In the genomic region with DNA sequence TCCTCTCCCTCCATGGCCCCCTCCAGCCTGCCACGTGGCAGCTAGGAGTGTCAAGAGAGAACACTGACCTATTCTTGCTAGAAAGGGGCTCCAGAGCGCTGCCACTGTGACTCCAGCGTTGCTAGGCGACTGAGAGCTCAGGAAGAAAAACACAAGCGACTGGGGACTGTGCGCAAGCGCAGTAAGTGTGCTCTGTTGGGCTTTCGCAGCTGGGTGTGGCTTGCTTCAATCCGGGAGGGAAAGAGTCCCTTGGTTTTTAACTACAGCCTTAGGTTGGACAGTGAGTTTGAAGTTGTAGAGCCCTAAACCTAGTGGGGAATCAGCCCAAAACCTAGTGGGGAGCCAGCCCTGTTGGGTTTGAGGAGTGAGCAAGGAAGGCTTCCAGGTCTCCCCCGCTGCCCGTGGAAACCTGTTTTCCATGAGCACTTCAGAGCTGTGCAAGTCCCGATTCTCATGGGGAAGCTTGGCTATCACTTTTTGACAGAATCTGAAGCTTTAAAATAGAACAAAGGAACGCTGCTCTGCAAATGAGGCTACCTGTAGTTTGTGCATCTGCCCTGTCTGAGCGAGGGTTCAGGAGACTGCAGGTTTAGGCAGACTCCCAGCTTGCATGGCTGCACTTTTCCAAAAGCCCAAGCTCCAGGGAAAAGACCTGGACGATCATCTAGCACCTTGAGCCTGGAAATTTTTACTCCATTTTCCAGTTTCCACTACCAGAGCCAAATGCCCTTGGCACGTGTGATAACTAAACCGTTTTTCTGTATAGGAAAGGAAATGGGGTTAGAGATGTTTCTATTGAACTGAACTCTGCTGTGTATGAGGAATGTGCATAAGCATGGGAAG, we compare ENCODE assay signal across 9 mouse cellular contexts. TPM values are rescaled to one million over a fixed set of nuclear protein-coding genes. Genes with fewer than 3 reads are reported as not detected.
DNase-seq lines count a peak whose midpoint lies in the region; ATAC-seq lines count a peak whose summit lies in the region.
"Had no signal": no experiment of that assay in that cellular context is flagged by ENCODE, and none has a peak within 500 bp of the region (broad histone marks: within the 10 kb centered on the region; RNA-seq: fewer than 3 reads in every experiment).

A gene (minus strand): TSS at position 77 of the 843 bp plus-strand sequence.

- H3K9me3 ChIP-seq in hindbrain, embryonic 12.5 days (replicated peaks): no peaks in the 10 kb centered on the region
- H3K9me3 ChIP-seq in lung, embryonic 16.5 days (ENCODE audit: control insufficient read depth, low read length): no peaks in the 10 kb centered on the region

- peaks cover 11% of the 10 kb centered on the region for H3K4me1 ChIP-seq in hindbrain, embryonic 12.5 days
- H3K4me1 ChIP-seq in lung, embryonic 16.5 days (replicated peaks; ENCODE audit: control insufficient read depth, insufficient read depth, low read length): peaks cover 4% of the 10 kb centered on the region; the same call in 1 of the 2 replicates

- DNase-seq in R1 (ENCODE audit: low read depth, low spot score): peak; percentile 99
- peak; percentile 87 for DNase-seq in cerebellum, adult 9-11 months
- peak; percentile 81 for DNase-seq in frontal cortex, postnatal 14 days (ENCODE audit: low spot score in 2 of 2)
- peak; percentile 74 to 83 for DNase-seq in layer of hippocampus, postnatal 10 days (ENCODE audit: low spot score in 2 of 2)
- peak; percentile 98 for DNase-seq in retina, embryonic 14.5 days (ENCODE audit: low spot score)
- peak; percentile 58 for DNase-seq in urinary bladder, postnatal 25 days (ENCODE audit: low spot score)

- peak; percentile 98 for ATAC-seq in hindbrain, embryonic 12.5 days (ENCODE audit: low FRiP score)
- peak; percentile 98 for ATAC-seq in lung, embryonic 16.5 days (ENCODE audit: low read depth)

- H3K4me3 ChIP-seq in hindbrain, embryonic 12.5 days: peak within 1 kb of the TSS; percentile 49
- peak within 1 kb of the TSS; percentile 48 for H3K4me3 ChIP-seq in lung, embryonic 16.5 days (ENCODE audit: low read length)

- H3K36me3 ChIP-seq in hindbrain, embryonic 12.5 days: no peaks in the 10 kb centered on the region
- H3K36me3 ChIP-seq in lung, embryonic 16.5 days (ENCODE audit: control insufficient read depth, insufficient read depth, low read length): no peaks in the 10 kb centered on the region

- no peaks in the 10 kb centered on the region for H3K27me3 ChIP-seq in hindbrain, embryonic 12.5 days
- H3K27me3 ChIP-seq in lung, embryonic 16.5 days (ENCODE audit: control insufficient read depth, insufficient read depth, low read depth, low read length): no peaks in the 10 kb centered on the region

- peak within 1 kb of the TSS; percentile 62 for H3K9ac ChIP-seq in hindbrain, embryonic 12.5 days
- H3K9ac ChIP-seq in lung, embryonic 16.5 days (ENCODE audit: low read length): peak within 1 kb of the TSS; percentile 66

- WGBS in hindbrain, embryonic 12.5 days: 10% methylated on average over 17 of the region's 17 CpGs
- WGBS in lung, embryonic 16.5 days: 3% methylated on average over 17 of the region's 17 CpGs

- peak within 1 kb of the TSS; percentile 71 for H3K4me2 ChIP-seq in hindbrain, embryonic 12.5 days (replicated peaks)
- H3K4me2 ChIP-seq in lung, embryonic 16.5 days (ENCODE audit: low read depth, low read length): peak within 1 kb of the TSS; percentile 64

- peak within 1 kb of the TSS; percentile 64; the same call in 1 of the 2 replicates for H3K27ac ChIP-seq in hindbrain, embryonic 12.5 days
- H3K27ac ChIP-seq in lung, embryonic 16.5 days (ENCODE audit: low read length): peak within 1 kb of the TSS; percentile 73
- H3K27ac ChIP-seq: macrophage had no signal

RNA-seq across cellular contexts. Expression of the gene that starts here (rescaled TPM):
- 0.26 TPM in 1 of 2 replicates, not detected in the other for polyA plus RNA-seq in hindbrain, embryonic 12.5 days (2016; fragmentation: Nextera tagmentation; extraction: Ambion mirVana)
- under 1 TPM; 0.41 to 0.89 TPM for total RNA-seq in layer of hippocampus, postnatal 10 days (2021)
- polyA plus RNA-seq in lung, embryonic 16.5 days (2015; fragmentation: Nextera tagmentation; extraction: Ambion mirVana): 0.23 and 0.31 TPM in 2 replicates
- polyA plus RNA-seq: macrophage had no signal

Comparison
In these comparisons a context has a peak if more than half of its experiments do, and no peak if none do; other contexts are left out.
1. Peak in every context shown above with its lines: DNase-seq, ATAC-seq, H3K4me3 ChIP-seq and H3K27ac ChIP-seq.
2. Peak in ATAC-seq, H3K4me3 ChIP-seq, H3K27ac ChIP-seq, H3K9ac ChIP-seq and H3K4me2 ChIP-seq in hindbrain, embryonic 12.5 days; RNA of the gene not detected or under 1 TPM.
3. Peak in DNase-seq in layer of hippocampus, postnatal 10 days; RNA of the gene not detected or under 1 TPM.
4. Peak in ATAC-seq, H3K4me3 ChIP-seq, H3K27ac ChIP-seq, H3K9ac ChIP-seq and H3K4me2 ChIP-seq in lung, embryonic 16.5 days; RNA of the gene not detected or under 1 TPM.